Mouse (Mus musculus): ENCODE data around the gene Fstl4. TPM values are rescaled to one million over a fixed set of nuclear protein-coding genes. Genes with fewer than 3 reads are reported as not detected.
"Not testable (repeated sequence)": the region's sequence is repeated elsewhere in the genome, so short reads cannot be mapped to it uniquely, and the experiment has no call there.

Fstl4 gene
- total RNA-seq, 2 experiments from 2014 or later, result 0.74 to 0.80 TPM

GRCm38 (mm10) chr11:53196551-53196950 lies 432.1 kb downstream of the Fstl4 start:
- DNase-seq (ENCODE audit: low spot score in 2 of 2), result not testable (repeated sequence)

GRCm38 (mm10) chr11:53197111-53197510 lies 432.7 kb downstream of the Fstl4 start:
- no peak for DNase-seq (ENCODE audit: low spot score in 2 of 2)

- no peak for DNase-seq (ENCODE audit: low spot score in 2 of 2)
These were observed 438.2 kb downstream of the Fstl4 start for GRCm38 (mm10) chr11:53202459-53203250.

GRCm38 (mm10) chr11:53210876-53211275 lies 446.4 kb downstream of the Fstl4 start:
- DNase-seq (ENCODE audit: low spot score in 2 of 2), result no peak

GRCm38 (mm10) chr11:53229011-53229410 lies 464.6 kb downstream of the Fstl4 start:
- DNase-seq (ENCODE audit: low spot score in 2 of 2), result no peak

GRCm38 (mm10) chr11:53231836-53232235 lies 467.4 kb downstream of the Fstl4 start:
- DNase-seq (ENCODE audit: low spot score in 2 of 2), result no peak

GRCm38 (mm10) chr11:53233590-53233989 lies 469.2 kb downstream of the Fstl4 start:
- no peak for DNase-seq (ENCODE audit: low spot score in 2 of 2)
